Mouse (Mus musculus): ENCODE measurements around the gene Sema6b. TPM values are rescaled to one million over a fixed set of nuclear protein-coding genes. Genes with fewer than 3 reads are reported as not detected.

Gene Sema6b
- polyA plus RNA-seq, 1 experiment = 54.3 TPM

- peaks cover 3% of the 10 kb centered on the region; the same call in 1 of the 2 replicates for H3K4me1 ChIP-seq (ENCODE audit: control insufficient read depth, insufficient read depth, low read length)
- H3K27ac ChIP-seq (ENCODE audit: insufficient read depth, low read length) = no peak overlapping the region
- TF ChIP-seq POLR2A (IDR thresholded peaks at IDR 0.05; ENCODE audit: borderline replicate concordance, insufficient read depth, low read length) (no peak), CTCF (IDR thresholded peaks at IDR 0.05; ENCODE audit: borderline replicate concordance, insufficient read depth, low read depth, low read length) (no peak)
- 15% methylated on average over 9 of the region's 9 CpGs for WGBS
- H3K4me3 ChIP-seq (replicated peaks; ENCODE audit: insufficient read depth, low read depth, low read length) = no peak overlapping the region
- H3K27me3 ChIP-seq (ENCODE audit: control insufficient read depth, insufficient read depth, low read length) = no peaks in the 10 kb centered on the region; the same call in 1 of the 2 replicates
- DNase-seq = peak in 1 of 2 experiments; percentile 37
These were observed 13.5 kb upstream of the Sema6b start for GRCm38 (mm10) chr17:56153643-56154042.

- TF ChIP-seq CTCF (IDR thresholded peaks at IDR 0.05; ENCODE audit: borderline replicate concordance, insufficient read depth, low read depth, low read length) (no peak), POLR2A (IDR thresholded peaks at IDR 0.05; ENCODE audit: borderline replicate concordance, insufficient read depth, low read length) (no peak)
- Histone ChIP-seq H3K27ac (ENCODE audit: insufficient read depth, low read length) (no peak overlapping the region), H3K27me3 (ENCODE audit: control insufficient read depth, insufficient read depth, low read length) (no peaks in the 10 kb centered on the region; the same call in 1 of the 2 replicates), H3K4me1 (ENCODE audit: control insufficient read depth, insufficient read depth, low read length) (peaks cover 3% of the 10 kb centered on the region; the same call in 1 of the 2 replicates), H3K4me3 (replicated peaks; ENCODE audit: insufficient read depth, low read depth, low read length) (no peak overlapping the region)
- no peak for DNase-seq
- WGBS = 62% methylated on average over 2 of the region's 2 CpGs
These were observed 9.8 kb upstream of the Sema6b start for GRCm38 (mm10) chr17:56149897-56150296.

GRCm38 (mm10) chr17:56148790-56149618 is 8.9 kb upstream of the Sema6b start:
- no peak for TF ChIP-seq POLR2A (IDR thresholded peaks at IDR 0.05; ENCODE audit: borderline replicate concordance, insufficient read depth, low read length)
- TF ChIP-seq CTCF (IDR thresholded peaks at IDR 0.05; ENCODE audit: borderline replicate concordance, insufficient read depth, low read depth, low read length) = no peak

GRCm38 (mm10) chr17:56148280-56148679 is 8.1 kb upstream of the Sema6b start:
- TF ChIP-seq CTCF (IDR thresholded peaks at IDR 0.05; ENCODE audit: borderline replicate concordance, insufficient read depth, low read depth, low read length) = no peak
- TF ChIP-seq POLR2A (IDR thresholded peaks at IDR 0.05; ENCODE audit: borderline replicate concordance, insufficient read depth, low read length) = no peak
- DNase-seq = no peak
- H3K27ac ChIP-seq (ENCODE audit: insufficient read depth, low read length) = no peak overlapping the region
- H3K4me1 ChIP-seq (ENCODE audit: control insufficient read depth, insufficient read depth, low read length) = no peaks in the 10 kb centered on the region; the same call in 1 of the 2 replicates
- H3K27me3 ChIP-seq (ENCODE audit: control insufficient read depth, insufficient read depth, low read length) = no peaks in the 10 kb centered on the region; the same call in 1 of the 2 replicates
- 40% methylated on average over 9 of the region's 9 CpGs for WGBS
- no peak overlapping the region for H3K4me3 ChIP-seq (replicated peaks; ENCODE audit: insufficient read depth, low read depth, low read length)

More at GRCm38 (mm10) chr17:56148790-56149618, 8.9 kb upstream of the Sema6b start:
- Histone ChIP-seq H3K4me1 (ENCODE audit: control insufficient read depth, insufficient read depth, low read length) (peaks cover 3% of the 10 kb centered on the region; the same call in 1 of the 2 replicates), H3K27ac (ENCODE audit: insufficient read depth, low read length) (no peak overlapping the region), H3K27me3 (ENCODE audit: control insufficient read depth, insufficient read depth, low read length) (no peaks in the 10 kb centered on the region; the same call in 1 of the 2 replicates), H3K4me3 (replicated peaks; ENCODE audit: insufficient read depth, low read depth, low read length) (peak overlapping the region; percentile 34)
- peak in 1 of 2 experiments; percentile 31 for DNase-seq
- WGBS = 6% methylated on average over 30 of the region's 30 CpGs

GRCm38 (mm10) chr17:56147420-56147819 is 7.3 kb upstream of the Sema6b start:
- DNase-seq = no peak
- no peak for TF ChIP-seq POLR2A (IDR thresholded peaks at IDR 0.05; ENCODE audit: borderline replicate concordance, insufficient read depth, low read length)
- no peak for TF ChIP-seq CTCF (IDR thresholded peaks at IDR 0.05; ENCODE audit: borderline replicate concordance, insufficient read depth, low read depth, low read length)
- Histone ChIP-seq H3K27me3 (ENCODE audit: control insufficient read depth, insufficient read depth, low read length) (no peaks in the 10 kb centered on the region; the same call in 1 of the 2 replicates), H3K4me1 (ENCODE audit: control insufficient read depth, insufficient read depth, low read length) (no peaks in the 10 kb centered on the region), H3K27ac (ENCODE audit: insufficient read depth, low read length) (no peak overlapping the region), H3K4me3 (replicated peaks; ENCODE audit: insufficient read depth, low read depth, low read length) (no peak overlapping the region)
- 54% methylated on average over 12 of the region's 12 CpGs for WGBS

- no peak for DNase-seq
- Histone ChIP-seq H3K27ac (ENCODE audit: insufficient read depth, low read length) (no peak overlapping the region), H3K27me3 (ENCODE audit: control insufficient read depth, insufficient read depth, low read length) (no peaks in the 10 kb centered on the region; the same call in 1 of the 2 replicates), H3K4me1 (ENCODE audit: control insufficient read depth, insufficient read depth, low read length) (no peaks in the 10 kb centered on the region), H3K4me3 (replicated peaks; ENCODE audit: insufficient read depth, low read depth, low read length) (no peak overlapping the region)
- WGBS = 36% methylated on average over 9 of the region's 9 CpGs
- TF ChIP-seq POLR2A (IDR thresholded peaks at IDR 0.05; ENCODE audit: borderline replicate concordance, insufficient read depth, low read length) (no peak), CTCF (IDR thresholded peaks at IDR 0.05; ENCODE audit: borderline replicate concordance, insufficient read depth, low read depth, low read length) (no peak)
These were observed 6.0 kb upstream of the Sema6b start for GRCm38 (mm10) chr17:56146131-56146530.

- TF ChIP-seq CTCF (IDR thresholded peaks at IDR 0.05; ENCODE audit: borderline replicate concordance, insufficient read depth, low read depth, low read length) (no peak), POLR2A (IDR thresholded peaks at IDR 0.05; ENCODE audit: borderline replicate concordance, insufficient read depth, low read length) (no peak)
- Histone ChIP-seq H3K4me1 (ENCODE audit: control insufficient read depth, insufficient read depth, low read length) (peaks cover 5% of the 10 kb centered on the region; the same call in 1 of the 2 replicates), H3K27ac (ENCODE audit: insufficient read depth, low read length) (no peak overlapping the region), H3K4me3 (replicated peaks; ENCODE audit: insufficient read depth, low read depth, low read length) (no peak overlapping the region), H3K27me3 (ENCODE audit: control insufficient read depth, insufficient read depth, low read length) (no peaks in the 10 kb centered on the region; the same call in 1 of the 2 replicates)
- WGBS = 65% methylated on average over 9 of the region's 9 CpGs
- no peak for DNase-seq
These were observed 4.4 kb upstream of the Sema6b start for GRCm38 (mm10) chr17:56144546-56144945.

Measured in cerebellum, adult 2 months (tissue).